Mouse (Mus musculus) limb, embryonic 14.5 days (tissue): ENCODE measurements around the gene Erg. TPM values are rescaled to one million over a fixed set of nuclear protein-coding genes. Genes with fewer than 3 reads are reported as not detected.

ENCODE experiments used
- ATAC-seq: fragments of 200-750 bp; cut with Nextera tagmentation; 2 replicates; pipeline ENCODE4 v1.8.0; 2017; ENCODE audit warnings: low read depth, moderate number of reproducible peaks, moderate TSS enrichment; ENCODE audit not compliant: low FRiP score
- DNase-seq: peaks from one replicate; pipeline ENCODE4 v3.0.0-alpha.2; 2015; ENCODE audit warnings: low spot score
- H3K27ac ChIP-seq: fragments of 300-500 bp; sonication (generic); replicated peaks from 2 replicates; pipeline ENCODE4 v1.5.1; 2014; ENCODE audit warnings: low read depth, mild to moderate bottlenecking, low read length, moderate library complexity, mixed read lengths
- H3K27me3 ChIP-seq: fragments of 300-500 bp; sonication (generic); 2 replicates; pipeline ENCODE4 v1.6.1; 2014; ENCODE audit warnings: low read length, mixed read lengths; ENCODE audit not compliant: control insufficient read depth, insufficient read depth
- H3K36me3 ChIP-seq: fragments of 300-500 bp; sonication (generic); 2 replicates; pipeline ENCODE4 v1.6.1; 2014; ENCODE audit warnings: mild to moderate bottlenecking, low read length, moderate library complexity, mixed read lengths; ENCODE audit not compliant: control insufficient read depth, insufficient read depth
- H3K4me1 ChIP-seq: fragments of 300-500 bp; sonication (generic); 2 replicates; pipeline ENCODE4 v1.6.1; 2014; ENCODE audit warnings: antibody characterized with exemption, low read length, mixed read lengths; ENCODE audit not compliant: control insufficient read depth, insufficient read depth
- H3K4me2 ChIP-seq: fragments of 300-500 bp; sonication (generic); replicated peaks from 2 replicates; pipeline ENCODE4 v1.6.1; 2014; ENCODE audit warnings: low read depth, mild to moderate bottlenecking, low read length, moderate library complexity; ENCODE audit not compliant: severe bottlenecking
- H3K4me3 ChIP-seq: fragments of 300-500 bp; sonication (generic); replicated peaks from 2 replicates; pipeline ENCODE4 v1.5.1; 2014; ENCODE audit warnings: low read length
- H3K9ac ChIP-seq: fragments of 300-500 bp; sonication (generic); 2 replicates; pipeline ENCODE4 v1.6.1; 2014; ENCODE audit warnings: mild to moderate bottlenecking, low read depth, low read length, moderate library complexity; ENCODE audit not compliant: severe bottlenecking
- H3K9me3 ChIP-seq: fragments of 300-500 bp; sonication (generic); 2 replicates; pipeline ENCODE4 v1.6.1; 2016; ENCODE audit warnings: low read length; ENCODE audit not compliant: control insufficient read depth
- POLR2A ChIP-seq: fragments of 200-500 bp; IDR thresholded peaks from 2 replicates; pipeline ENCODE4 v1.8.0; 2012; ENCODE audit warnings: inconsistent platforms, mild to moderate bottlenecking, moderate library complexity, borderline replicate concordance; ENCODE audit not compliant: insufficient read depth, insufficient read length; ENCODE audit errors: extremely low read depth
- WGBS: fragments of 180-500 bp; shearing (Covaris S2); extraction: QIAGEN DNeasy Blood & Tissue Kit; methylation state at CpG from one replicate; pipeline ENCODE4 v1.1.7; 2014; 5-methylcytosine and 5-hydroxymethylcytosine counted together
- polyA plus RNA-seq, 2 experiments: library from polyadenylated mRNA; depleted of rRNA in 1 of 2; stranded (reverse) in 1 of 2; unstranded in 1 of 2; fragments of >200 nt; fragmentation: Nextera tagmentation in 1 of 2; extraction: Ambion mirVana in 1 of 2; gene quantifications; 2 replicates each; pipeline versions ENCODE4 v1.2.1 to v1.2.3; 2012 to 2014

Erg gene
- polyA plus RNA-seq, 2 experiments = 18.9 to 40.6 TPM

DNA sequence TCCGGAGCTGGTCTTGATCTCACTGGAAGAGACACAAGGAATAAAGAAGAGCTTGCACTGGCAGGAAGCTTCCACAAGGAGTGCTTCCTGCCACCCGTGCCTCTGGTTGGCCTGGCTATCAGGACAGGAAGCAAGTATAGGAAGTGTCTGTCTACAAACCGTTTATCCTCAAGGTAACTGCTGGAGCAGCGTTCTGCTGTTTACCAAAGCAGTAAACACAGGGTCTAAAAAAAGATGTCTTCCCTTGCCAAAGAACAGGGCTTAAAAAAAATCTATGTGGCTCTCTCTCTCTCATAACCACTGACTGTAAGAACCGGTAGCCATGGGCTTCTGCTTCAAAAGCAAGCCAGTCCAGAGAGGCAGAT is 137.1 kb downstream of the Erg start:
- Histone ChIP-seq H3K4me3 (no peak overlapping the region), H3K4me1 (no peaks in the 10 kb centered on the region), H3K27me3 (no peaks in the 10 kb centered on the region), H3K36me3 (no peaks in the 10 kb centered on the region), H3K9me3 (no peaks in the 10 kb centered on the region), H3K27ac (no peak overlapping the region), H3K4me2 (no peak overlapping the region), H3K9ac (no peak overlapping the region)
- TF ChIP-seq POLR2A = no peak
- 52% methylated on average over 5 of the region's 5 CpGs for WGBS
- no peak for ATAC-seq
- no peak for DNase-seq

DNA sequence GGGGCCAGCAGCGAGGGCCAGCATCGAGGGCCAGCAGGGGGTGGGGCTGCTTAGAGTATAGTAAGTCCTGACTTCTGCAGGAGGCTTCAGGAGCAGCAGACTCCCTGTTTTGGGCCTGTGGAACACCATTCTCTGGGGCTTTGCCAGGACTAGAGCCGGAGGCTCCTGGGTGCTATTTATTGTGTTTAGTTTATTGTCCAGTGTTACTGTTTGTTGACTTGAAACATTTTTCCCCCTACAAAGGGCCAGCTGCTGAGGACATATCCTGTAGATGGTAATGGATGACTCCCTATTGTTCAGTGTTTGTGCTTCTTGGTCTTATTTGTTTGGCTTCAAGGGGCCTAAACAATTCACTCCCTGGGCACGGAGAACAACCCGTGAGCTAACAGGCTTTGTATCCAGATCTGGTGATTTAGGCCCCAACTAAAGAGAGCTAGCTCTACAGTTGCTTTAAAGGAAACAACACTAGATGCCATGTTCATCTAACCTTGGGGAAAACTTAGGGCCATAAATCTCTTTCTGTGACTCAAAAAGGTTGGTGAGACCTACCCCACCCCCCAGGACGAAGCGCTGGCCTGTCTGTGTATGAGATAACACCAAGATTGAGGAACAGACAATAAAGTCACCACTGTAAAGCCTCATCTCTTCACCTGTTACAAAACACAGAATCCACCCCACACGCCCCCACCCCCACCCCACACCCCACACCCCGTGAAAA is 137.6 kb downstream of the Erg start:
- Histone ChIP-seq H3K9ac (no peak overlapping the region), H3K4me3 (no peak overlapping the region), H3K27ac (no peak overlapping the region), H3K4me2 (no peak overlapping the region), H3K9me3 (no peaks in the 10 kb centered on the region), H3K4me1 (no peaks in the 10 kb centered on the region), H3K27me3 (no peaks in the 10 kb centered on the region), H3K36me3 (no peaks in the 10 kb centered on the region)
- 83% methylated on average over 9 of the region's 9 CpGs for WGBS
- DNase-seq (no peak), ATAC-seq (no peak)
- TF ChIP-seq POLR2A = no peak

DNA sequence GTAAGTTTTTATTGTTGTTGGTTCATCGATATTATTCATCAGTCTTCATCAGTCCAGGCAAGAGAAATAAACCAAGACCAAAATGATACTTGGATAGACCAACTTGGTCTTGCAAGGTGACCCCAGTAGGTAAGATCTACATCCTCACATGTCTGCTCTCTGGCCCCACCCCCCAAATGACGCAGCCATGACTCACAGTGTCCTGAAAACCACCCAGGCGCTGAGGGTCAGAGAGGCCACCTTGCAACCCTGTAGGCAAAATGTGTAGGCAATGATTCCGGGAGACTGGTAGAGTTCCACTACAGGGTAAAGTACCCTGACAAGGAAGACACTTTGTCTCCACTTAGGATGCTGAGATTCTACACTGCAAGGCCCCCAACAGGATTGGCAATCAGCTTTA is 138.5 kb downstream of the Erg start:
- 72% methylated on average over 4 of the region's 4 CpGs for WGBS
- Histone ChIP-seq H3K36me3 (no peaks in the 10 kb centered on the region), H3K9me3 (no peaks in the 10 kb centered on the region), H3K27ac (no peak overlapping the region), H3K27me3 (no peaks in the 10 kb centered on the region), H3K9ac (no peak overlapping the region), H3K4me1 (no peaks in the 10 kb centered on the region), H3K4me2 (no peak overlapping the region), H3K4me3 (no peak overlapping the region)
- ATAC-seq = no peak
- no peak for TF ChIP-seq POLR2A
- no peak for DNase-seq

DNA sequence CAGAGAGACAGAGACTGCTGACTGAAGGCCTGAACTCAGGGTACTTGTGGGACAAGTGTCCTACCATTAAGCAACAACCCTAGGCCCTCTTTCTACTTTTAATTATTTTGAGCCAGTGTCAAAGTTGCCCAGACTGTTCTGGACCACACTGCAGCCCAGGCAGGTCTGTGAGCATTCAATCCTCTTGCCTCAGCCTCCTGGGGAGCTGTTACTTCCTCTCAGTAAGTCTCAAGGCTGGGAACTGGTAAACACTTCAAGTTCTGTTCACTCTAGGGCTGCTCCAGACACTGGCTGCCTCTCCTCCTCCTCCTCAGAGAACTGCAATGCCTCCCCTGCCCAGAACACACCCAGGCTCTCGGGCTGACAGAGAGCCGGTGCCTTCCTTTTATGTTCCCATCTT is 140.0 kb downstream of the Erg start:
- Histone ChIP-seq H3K4me1 (no peaks in the 10 kb centered on the region), H3K27ac (no peak overlapping the region), H3K4me3 (no peak overlapping the region), H3K4me2 (no peak overlapping the region), H3K9me3 (no peaks in the 10 kb centered on the region), H3K9ac (no peak overlapping the region), H3K36me3 (no peaks in the 10 kb centered on the region), H3K27me3 (no peaks in the 10 kb centered on the region)
- 38% methylated on average over 2 of the region's 2 CpGs for WGBS
- no peak for TF ChIP-seq POLR2A
- DNase-seq (no peak), ATAC-seq (no peak)

DNA sequence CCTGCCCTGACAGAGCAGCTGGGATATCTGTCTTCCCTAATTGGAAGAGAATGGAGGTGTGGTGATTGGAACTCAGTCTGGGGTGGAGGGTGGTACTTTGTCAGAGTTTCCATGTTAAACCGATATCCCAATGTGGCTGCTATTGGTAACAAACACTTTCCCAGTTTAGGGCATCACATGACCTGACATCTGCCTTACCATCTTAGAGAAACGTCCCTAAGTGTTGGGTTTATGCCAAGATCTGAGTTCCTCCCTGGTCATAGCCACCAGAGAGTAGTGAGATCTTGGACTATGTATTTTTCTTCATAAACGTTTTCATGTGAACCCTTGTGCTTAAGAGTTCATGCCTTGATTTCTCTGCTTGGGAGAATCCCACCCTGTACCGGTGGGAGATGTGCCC is 144.4 kb downstream of the Erg start:
- TF ChIP-seq POLR2A = no peak
- H3K27ac ChIP-seq = no peak overlapping the region
- H3K4me3 ChIP-seq = no peak overlapping the region
- WGBS = 65% methylated on average over 4 of the region's 4 CpGs
- peaks cover 2% of the 10 kb centered on the region; the same call in 1 of the 2 replicates for H3K4me1 ChIP-seq
- ATAC-seq (no peak), DNase-seq (no peak)
- no peak overlapping the region for H3K4me2 ChIP-seq
- H3K36me3 ChIP-seq = no peaks in the 10 kb centered on the region
- H3K9ac ChIP-seq = no peak overlapping the region
- H3K9me3 ChIP-seq = no peaks in the 10 kb centered on the region
- H3K27me3 ChIP-seq = no peaks in the 10 kb centered on the region
